Mouse (Mus musculus) cortical plate, adult 2 months (tissue): ENCODE results near the gene Pbx1. TPM values are rescaled to one million over a fixed set of nuclear protein-coding genes. Genes with fewer than 3 reads are reported as not detected.

ENCODE experiments used
- H3K27ac ChIP-seq: fragments of 200-500 bp; 2 replicates; pipeline ENCODE4 v1.5.1; 2012; ENCODE audit warnings: low read length, control low read depth, inconsistent platforms; ENCODE audit not compliant: insufficient read depth
- H3K4me1 ChIP-seq: fragments of 200-500 bp; 2 replicates; pipeline ENCODE4 v1.6.1; 2011; ENCODE audit warnings: low read length; ENCODE audit not compliant: control insufficient read depth, insufficient read depth
- H3K4me3 ChIP-seq: fragments of 200-500 bp; 2 replicates; pipeline ENCODE4 v1.5.1; 2011; ENCODE audit warnings: mild to moderate bottlenecking, low read length, control low read depth; ENCODE audit not compliant: insufficient read depth
- CTCF ChIP-seq: fragments of 200-500 bp; IDR thresholded peaks from 2 replicates; pipeline ENCODE4 v1.5.1; 2011; ENCODE audit warnings: mild to moderate bottlenecking, control low read depth, low read length; ENCODE audit not compliant: insufficient read depth; ENCODE audit errors: extremely low read depth
- POLR2A ChIP-seq: fragments of 200-500 bp; IDR thresholded peaks from 2 replicates; pipeline ENCODE4 v1.6.1; 2011; ENCODE audit warnings: mild to moderate bottlenecking, low read length, control low read depth; ENCODE audit not compliant: insufficient read depth; ENCODE audit errors: extremely low read depth
- polyA plus RNA-seq: library from polyadenylated mRNA; depleted of rRNA; stranded (reverse); fragments of >200 nt; gene quantifications from 2 replicates; pipeline ENCODE4 v1.2.3, GENCODE M21; 2012

Pbx1 gene
- polyA plus RNA-seq, 1 experiment = 65.5 TPM

DNA sequence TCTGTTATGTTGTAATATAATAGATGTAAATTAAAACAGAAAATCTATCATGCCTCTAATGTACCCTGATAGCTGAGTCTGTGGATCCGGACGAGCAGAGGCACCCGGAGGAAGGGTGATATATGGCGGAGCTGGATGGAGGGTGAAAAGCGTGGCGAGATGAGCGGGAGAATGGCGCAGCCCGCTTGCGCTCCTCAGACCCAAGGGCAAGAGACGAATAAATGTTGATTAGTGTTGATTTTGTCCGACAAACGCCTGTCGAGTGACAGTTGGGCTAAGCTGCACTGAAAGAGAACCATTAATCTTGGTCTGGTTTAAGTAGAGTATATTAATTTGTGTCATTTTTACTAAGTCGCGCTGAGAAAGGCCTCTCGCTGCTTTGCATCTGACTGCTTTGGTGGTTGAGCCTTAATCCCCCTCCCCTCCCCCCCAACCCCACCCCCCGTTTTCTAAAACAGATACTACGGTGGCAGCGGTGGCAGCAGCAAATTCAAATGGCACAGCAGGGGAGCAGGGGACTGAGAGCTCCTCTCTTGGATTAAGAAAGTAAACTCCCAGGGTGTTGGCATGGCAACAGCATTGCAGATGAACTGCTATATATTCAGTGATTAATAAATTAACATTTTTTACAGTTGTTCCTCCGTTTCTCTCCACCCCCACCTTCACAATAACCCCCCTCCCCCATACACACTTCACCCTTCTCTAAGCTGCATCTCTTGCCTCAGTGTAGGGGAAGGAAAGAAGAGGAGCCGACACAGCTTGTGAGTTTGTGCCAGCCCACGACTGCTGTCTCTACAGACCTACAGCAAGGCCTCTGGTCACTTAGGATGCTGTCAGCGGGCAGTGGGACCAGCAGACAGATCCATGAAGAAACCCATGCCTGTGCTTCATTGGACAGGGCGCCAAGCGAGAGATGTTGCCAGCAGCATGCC is 74.1 kb downstream of the Pbx1 start:
- no peak overlapping the region for H3K27ac ChIP-seq
- H3K4me3 ChIP-seq = no peak overlapping the region
- no peak for TF ChIP-seq POLR2A
- no peak for TF ChIP-seq CTCF
- peaks cover 22% of the 10 kb centered on the region for H3K4me1 ChIP-seq

GRCm38 (mm10) chr1:168356970-168357441 is 75.1 kb downstream of the Pbx1 start:
- H3K27ac ChIP-seq = no peak overlapping the region
- no peak for TF ChIP-seq POLR2A
- no peak for TF ChIP-seq CTCF
- no peak overlapping the region; the same call in 1 of the 2 replicates for H3K4me3 ChIP-seq
- peaks cover 18% of the 10 kb centered on the region for H3K4me1 ChIP-seq

- peaks cover 18% of the 10 kb centered on the region for H3K4me1 ChIP-seq
- H3K4me3 ChIP-seq = no peak overlapping the region
- H3K27ac ChIP-seq = no peak overlapping the region
- no peak for TF ChIP-seq CTCF
- TF ChIP-seq POLR2A = no peak
Measured at GRCm38 (mm10) chr1:168355985-168356556, 76.0 kb downstream of the Pbx1 start.

GRCm38 (mm10) chr1:168354934-168355333 is 77.1 kb downstream of the Pbx1 start:
- TF ChIP-seq CTCF = no peak
- peaks cover 19% of the 10 kb centered on the region for H3K4me1 ChIP-seq
- H3K27ac ChIP-seq = no peak overlapping the region
- H3K4me3 ChIP-seq = no peak overlapping the region

DNA sequence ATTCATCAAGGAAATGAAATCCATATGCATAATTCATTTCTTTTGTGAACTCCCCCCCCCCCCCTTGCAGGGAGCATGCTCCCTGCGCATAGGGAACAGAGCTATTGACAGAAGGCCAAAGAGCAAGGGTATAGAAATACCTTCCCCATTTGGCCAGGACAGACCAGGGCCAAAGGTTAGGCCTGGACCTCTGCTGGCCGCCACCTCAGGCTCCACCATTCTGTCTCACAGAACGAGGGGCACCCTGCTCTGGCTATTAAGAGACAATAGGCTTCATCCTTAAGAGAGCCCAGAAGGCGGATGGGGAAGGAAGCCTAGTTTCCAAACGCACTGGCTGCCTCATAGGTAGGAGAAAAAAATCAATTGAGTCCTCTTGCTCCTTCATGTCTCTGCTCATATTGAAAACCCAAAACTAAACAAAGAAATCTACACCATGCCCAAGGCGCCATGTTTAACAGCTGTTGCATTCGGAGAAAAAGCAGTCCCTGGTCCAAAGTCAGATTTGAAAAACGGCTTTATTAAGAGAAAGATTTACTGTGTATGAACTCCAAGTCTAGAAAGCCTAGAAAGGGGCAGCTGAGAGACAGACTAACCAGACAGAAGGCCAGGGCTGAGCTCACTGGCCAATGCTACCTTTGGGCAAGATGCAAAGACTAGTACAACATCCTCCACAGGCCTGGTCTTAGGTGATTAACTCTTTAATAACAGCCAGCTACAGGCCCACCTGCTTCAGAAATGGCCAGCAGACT is 83.9 kb downstream of the Pbx1 start:
- peaks cover 13% of the 10 kb centered on the region for H3K4me1 ChIP-seq
- no peak overlapping the region for H3K27ac ChIP-seq
- TF ChIP-seq CTCF (no peak), POLR2A (no peak)
- H3K4me3 ChIP-seq = no peak overlapping the region

DNA sequence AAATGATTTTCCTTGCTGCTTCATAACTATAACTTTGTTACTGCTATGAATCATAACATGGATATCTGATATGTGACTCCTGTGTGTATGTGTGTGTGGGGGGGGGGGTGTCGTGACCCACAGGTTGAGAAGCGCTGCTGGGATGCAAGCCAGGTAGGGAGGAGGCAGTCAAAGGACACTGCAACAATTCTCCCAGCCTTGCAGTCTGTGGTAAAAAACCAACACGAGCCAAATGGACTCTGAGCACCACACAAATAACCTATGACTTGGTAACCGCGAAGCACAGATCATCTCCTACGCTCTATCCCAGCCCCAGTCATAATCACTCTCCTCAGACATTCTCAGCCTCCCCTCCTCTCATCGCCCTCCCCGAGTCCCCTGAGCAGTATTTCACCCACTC is 87.2 kb downstream of the Pbx1 start:
- peaks cover 16% of the 10 kb centered on the region for H3K4me1 ChIP-seq
- 0 out of 2 replicates have a peak overlapping the region, but pooled peaks have one; percentile 29 for H3K27ac ChIP-seq
- no peak overlapping the region for H3K4me3 ChIP-seq
- TF ChIP-seq CTCF (no peak), POLR2A (no peak)

GRCm38 (mm10) chr1:168344262-168344661 is 87.8 kb downstream of the Pbx1 start:
- H3K4me3 ChIP-seq = no peak overlapping the region
- TF ChIP-seq POLR2A (no peak), CTCF (no peak)
- 0 out of 2 replicates have a peak overlapping the region, but pooled peaks have one; percentile 29 for H3K27ac ChIP-seq
- peaks cover 16% of the 10 kb centered on the region for H3K4me1 ChIP-seq

DNA sequence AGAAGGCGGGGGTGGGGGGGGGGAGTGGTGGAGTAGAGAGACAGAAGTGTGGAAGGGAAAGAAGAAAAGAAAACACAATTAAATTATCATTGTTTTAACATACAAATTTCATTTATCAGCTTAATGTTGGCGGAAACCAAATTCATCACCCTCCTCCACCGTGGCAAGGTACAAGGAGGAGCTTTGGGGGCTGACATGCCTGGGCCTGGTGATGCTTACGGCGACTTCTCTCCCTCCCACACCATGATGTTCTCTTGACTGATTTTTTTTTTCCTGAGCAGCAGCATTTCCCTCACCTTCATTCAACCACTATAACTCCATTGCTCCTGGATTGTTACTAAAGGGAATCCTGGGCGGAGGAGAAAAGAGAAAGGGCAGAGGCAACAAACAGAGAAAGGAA is 89.8 kb downstream of the Pbx1 start:
- TF ChIP-seq POLR2A (no peak), CTCF (no peak)
- peaks cover 16% of the 10 kb centered on the region for H3K4me1 ChIP-seq

DNA sequence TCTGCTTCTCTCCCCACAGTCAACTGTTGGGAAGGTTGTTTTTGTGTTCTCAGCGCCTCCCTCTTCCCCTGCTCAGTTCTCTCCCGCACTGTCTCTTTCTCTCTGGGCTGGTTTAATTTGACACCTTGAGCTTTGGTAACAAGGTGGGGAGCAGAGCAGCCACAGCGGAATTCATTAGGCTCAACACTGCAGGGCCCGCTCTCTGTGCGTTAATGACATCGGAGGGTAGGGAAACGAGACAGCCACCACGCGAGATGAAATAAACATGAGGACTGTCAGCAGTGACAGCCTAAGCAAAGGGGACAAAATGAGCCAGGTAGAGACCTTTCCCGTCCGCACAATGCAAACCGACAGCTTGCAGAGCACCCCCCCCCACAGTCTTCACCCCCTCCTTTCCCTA is 90.2 kb downstream of the Pbx1 start:
- TF ChIP-seq POLR2A (no peak), CTCF (no peak)
- peaks cover 16% of the 10 kb centered on the region for H3K4me1 ChIP-seq
- no peak overlapping the region for H3K4me3 ChIP-seq
- 0 out of 2 replicates have a peak overlapping the region, but pooled peaks have one; percentile 63 for H3K27ac ChIP-seq

More for the DNA sequence above, 89.8 kb downstream of the Pbx1 start:
- H3K27ac ChIP-seq = no peak overlapping the region
- H3K4me3 ChIP-seq = no peak overlapping the region

- H3K27ac ChIP-seq = 0 out of 2 replicates have a peak overlapping the region, but pooled peaks have one; percentile 63
- H3K4me1 ChIP-seq = peaks cover 16% of the 10 kb centered on the region
- no peak overlapping the region for H3K4me3 ChIP-seq
- TF ChIP-seq CTCF = no peak
- TF ChIP-seq POLR2A = no peak
Measured at GRCm38 (mm10) chr1:168341368-168341767, 90.7 kb downstream of the Pbx1 start.
